Mouse (Mus musculus): Measurements from ENCODE around the gene Dctpp1. TPM values are rescaled to one million over a fixed set of nuclear protein-coding genes. Genes with fewer than 3 reads are reported as not detected.
A peak's percentile ranks its signal among the peaks of the same experiment; 100 is the strongest.
"Not testable (repeated sequence)": the region's sequence is repeated elsewhere in the genome, so short reads cannot be mapped to it uniquely, and the experiment has no call there.

Dctpp1 gene
- polyA plus RNA-seq, 1 experiment from 2014 or later: 219 TPM

- Histone ChIP-seq H3K4me2 (replicated peaks) (no peak overlapping the region), H3K27ac (no peak overlapping the region), H3K9me3 (no peaks in the 10 kb centered on the region), H3K4me1 (replicated peaks) (peaks cover 13% of the 10 kb centered on the region), H3K27me3 (replicated peaks) (no peaks in the 10 kb centered on the region), H3K9ac (no peak overlapping the region), H3K4me3 (replicated peaks) (no peak overlapping the region), H3K36me3 (0 out of 2 replicates have a peak, but pooled peaks cover 4% of the 10 kb centered on the region)
- ATAC-seq: no peak
- WGBS: 82% methylated on average over 10 of the region's 10 CpGs
These were observed 1.9 kb upstream of the Dctpp1 start for GRCm38 (mm10) chr7:127262218-127262961.

GRCm38 (mm10) chr7:127259186-127259905, 1.2 kb downstream of the Dctpp1 start:
- Histone ChIP-seq H3K9me3 (no peaks in the 10 kb centered on the region), H3K27me3 (replicated peaks) (no peaks in the 10 kb centered on the region), H3K4me2 (replicated peaks) (peak overlapping the region; percentile 78), H3K27ac (no peak overlapping the region), H3K4me1 (replicated peaks) (peaks cover 22% of the 10 kb centered on the region), H3K4me3 (replicated peaks) (peak overlapping the region; percentile 58), H3K9ac (no peak overlapping the region), H3K36me3 (peaks cover 10% of the 10 kb centered on the region; the same call in 1 of the 2 replicates)
- WGBS: 71% methylated on average over 8 of the region's 8 CpGs
- no peak for ATAC-seq

GRCm38 (mm10) chr7:127256518-127256917, 4.0 kb downstream of the Dctpp1 start:
- Histone ChIP-seq H3K36me3 (peaks cover 10% of the 10 kb centered on the region; the same call in 1 of the 2 replicates), H3K4me2 (replicated peaks) (no peak overlapping the region), H3K4me1 (replicated peaks) (peaks cover 24% of the 10 kb centered on the region), H3K27ac (no peak overlapping the region), H3K4me3 (replicated peaks) (no peak overlapping the region), H3K9me3 (no peaks in the 10 kb centered on the region), H3K9ac (no peak overlapping the region), H3K27me3 (replicated peaks) (no peaks in the 10 kb centered on the region)
- ATAC-seq: no peak
- 90% methylated on average over 5 of the region's 5 CpGs for WGBS

GRCm38 (mm10) chr7:127255965-127256364, 4.5 kb downstream of the Dctpp1 start:
- peaks cover 22% of the 10 kb centered on the region for H3K4me1 ChIP-seq (replicated peaks)
- H3K9me3 ChIP-seq: no peaks in the 10 kb centered on the region
- WGBS: 87% methylated on average over 2 of the region's 2 CpGs
- no peak overlapping the region for H3K9ac ChIP-seq
- H3K27me3 ChIP-seq (replicated peaks): no peaks in the 10 kb centered on the region
- H3K4me2 ChIP-seq (replicated peaks): no peak overlapping the region
- H3K4me3 ChIP-seq (replicated peaks): no peak overlapping the region
- no peak for ATAC-seq
- no peak overlapping the region for H3K27ac ChIP-seq
- H3K36me3 ChIP-seq: peaks cover 10% of the 10 kb centered on the region; the same call in 1 of the 2 replicates

GRCm38 (mm10) chr7:127255008-127255407, 5.5 kb downstream of the Dctpp1 start:
- H3K9ac ChIP-seq: peak overlapping the region; percentile 75
- WGBS: 15% methylated on average over 4 of the region's 4 CpGs
- no peaks in the 10 kb centered on the region for H3K27me3 ChIP-seq (replicated peaks)
- H3K4me1 ChIP-seq (replicated peaks): peaks cover 21% of the 10 kb centered on the region
- peak overlapping the region; percentile 96 for H3K4me2 ChIP-seq (replicated peaks)
- ATAC-seq: no peak
- peak overlapping the region; percentile 94 for H3K27ac ChIP-seq
- peak overlapping the region; percentile 61 for H3K4me3 ChIP-seq (replicated peaks)
- peaks cover 11% of the 10 kb centered on the region for H3K36me3 ChIP-seq
- H3K9me3 ChIP-seq: no peaks in the 10 kb centered on the region

- H3K4me1 ChIP-seq (replicated peaks): peaks cover 13% of the 10 kb centered on the region
- peak overlapping the region; percentile 75 for H3K9ac ChIP-seq
- peak overlapping the region; percentile 61 for H3K4me3 ChIP-seq (replicated peaks)
- peak overlapping the region; percentile 96 for H3K4me2 ChIP-seq (replicated peaks)
- H3K9me3 ChIP-seq: no peaks in the 10 kb centered on the region
- no peaks in the 10 kb centered on the region for H3K27me3 ChIP-seq (replicated peaks)
- peaks cover 18% of the 10 kb centered on the region for H3K36me3 ChIP-seq
- under 1% methylated on average over 136 of the region's 136 CpGs for WGBS
- ATAC-seq: peak; percentile 95
- peak overlapping the region; percentile 94 for H3K27ac ChIP-seq
These were observed 6.4 kb downstream of the Dctpp1 start for GRCm38 (mm10) chr7:127253821-127254769.

GRCm38 (mm10) chr7:127253341-127253740, 7.2 kb downstream of the Dctpp1 start:
- Histone ChIP-seq H3K9me3 (no peaks in the 10 kb centered on the region), H3K4me1 (replicated peaks) (peaks cover 11% of the 10 kb centered on the region; the same call in 1 of the 2 replicates), H3K9ac (peak overlapping the region; percentile 74), H3K27ac (peak overlapping the region; percentile 94; the same call in 1 of the 2 replicates), H3K36me3 (peaks cover 18% of the 10 kb centered on the region), H3K4me2 (replicated peaks) (peak overlapping the region; percentile 96), H3K27me3 (replicated peaks) (no peaks in the 10 kb centered on the region), H3K4me3 (replicated peaks) (peak overlapping the region; percentile 61)
- 77% methylated on average over 6 of the region's 6 CpGs for WGBS
- ATAC-seq: no peak

- Histone ChIP-seq H3K36me3 (peaks cover 14% of the 10 kb centered on the region), H3K4me2 (replicated peaks) (no peak overlapping the region), H3K27me3 (replicated peaks) (no peaks in the 10 kb centered on the region), H3K9me3 (no peaks in the 10 kb centered on the region), H3K9ac (no peak overlapping the region), H3K4me3 (replicated peaks) (no peak overlapping the region), H3K4me1 (replicated peaks) (peaks cover 11% of the 10 kb centered on the region; the same call in 1 of the 2 replicates), H3K27ac (no peak overlapping the region)
- 84% methylated on average over 2 of the region's 2 CpGs for WGBS
- ATAC-seq: no peak
These were observed 8.1 kb downstream of the Dctpp1 start for GRCm38 (mm10) chr7:127252414-127252813.

- not testable (repeated sequence) for H3K36me3 ChIP-seq, ATAC-seq
- 90% methylated on average over 8 of the region's 8 CpGs for WGBS
These were observed 10.0 kb downstream of the Dctpp1 start for GRCm38 (mm10) chr7:127250511-127250910.

GRCm38 (mm10) chr7:127244658-127245510, 15.6 kb downstream of the Dctpp1 start:
- Histone ChIP-seq H3K9ac (peak overlapping the region; percentile 93), H3K4me3 (replicated peaks) (peak overlapping the region; percentile 91), H3K9me3 (no peaks in the 10 kb centered on the region), H3K27ac (peak overlapping the region; percentile 96), H3K4me1 (replicated peaks) (peaks cover 14% of the 10 kb centered on the region), H3K27me3 (replicated peaks) (no peaks in the 10 kb centered on the region), H3K4me2 (replicated peaks) (peak overlapping the region; percentile 89), H3K36me3 (peaks cover 5% of the 10 kb centered on the region; the same call in 1 of the 2 replicates)
- 9% methylated on average over 32 of the region's 33 CpGs for WGBS
- peak; percentile 76 for ATAC-seq

More at GRCm38 (mm10) chr7:127250511-127250910, 10.0 kb downstream of the Dctpp1 start:
- not testable (repeated sequence) for H3K9ac ChIP-seq; H3K9me3 ChIP-seq; H3K4me3 ChIP-seq (replicated peaks); H3K27ac ChIP-seq; H3K27me3 ChIP-seq (replicated peaks); H3K4me2 ChIP-seq (replicated peaks)
- H3K4me1 ChIP-seq (replicated peaks): peaks cover 19% of the 10 kb centered on the region

All from intestine, embryonic 15.5 days (tissue).